Mouse (Mus musculus): ENCODE results near the gene Igfbpl1. TPM values are rescaled to one million over a fixed set of nuclear protein-coding genes. Genes with fewer than 3 reads are reported as not detected.

Gene Igfbpl1
- polyA plus RNA-seq, 1 experiment from 2014 or later = 16.8 TPM

GRCm38 (mm10) chr4:45824761-45825556 is 1.8 kb downstream of the Igfbpl1 start:
- H3K9ac ChIP-seq (ENCODE audit: low read depth, low read length) = no peak overlapping the region

GRCm38 (mm10) chr4:45824049-45824760 is 2.5 kb downstream of the Igfbpl1 start:
- peak overlapping the region; percentile 52 for H3K4me2 ChIP-seq

More at GRCm38 (mm10) chr4:45824761-45825556, 1.8 kb downstream of the Igfbpl1 start:
- H3K4me1 ChIP-seq (ENCODE audit: control insufficient read depth, insufficient read depth, low read length) = peaks cover 42% of the 10 kb centered on the region
- 26% methylated on average over 14 of the region's 14 CpGs for WGBS (ENCODE audit: insufficient replicate concordance)
- H3K27ac ChIP-seq (ENCODE audit: low read depth, low read length) = peak overlapping the region; percentile 43; the same call in 1 of the 2 replicates
- H3K36me3 ChIP-seq (ENCODE audit: control insufficient read depth, insufficient read depth, low read length) = no peaks in the 10 kb centered on the region
- no peaks in the 10 kb centered on the region for H3K9me3 ChIP-seq (replicated peaks; ENCODE audit: control insufficient read depth, low read length)
- peak overlapping the region; percentile 52 for H3K4me2 ChIP-seq
- H3K4me3 ChIP-seq (ENCODE audit: low read depth, low read length) = peak overlapping the region; percentile 17; the same call in 1 of the 2 replicates
- H3K27me3 ChIP-seq (ENCODE audit: control insufficient read depth, insufficient read depth, low read length) = peaks cover 56% of the 10 kb centered on the region
- no peak for ATAC-seq (replicated peaks; ENCODE audit: insufficient number of reproducible peaks, low FRiP score, low TSS enrichment)

GRCm38 (mm10) chr4:45822781-45823575 is 3.7 kb downstream of the Igfbpl1 start:
- Histone ChIP-seq H3K27ac (ENCODE audit: low read depth, low read length) (peak overlapping the region; percentile 22), H3K4me1 (ENCODE audit: control insufficient read depth, insufficient read depth, low read length) (peaks cover 49% of the 10 kb centered on the region), H3K4me2 (peak overlapping the region; percentile 14; the same call in 1 of the 2 replicates), H3K4me3 (ENCODE audit: low read depth, low read length) (no peak overlapping the region), H3K9ac (ENCODE audit: low read depth, low read length) (peak overlapping the region; percentile 39; the same call in 1 of the 2 replicates), H3K36me3 (ENCODE audit: control insufficient read depth, insufficient read depth, low read length) (no peaks in the 10 kb centered on the region), H3K27me3 (ENCODE audit: control insufficient read depth, insufficient read depth, low read length) (peaks cover 38% of the 10 kb centered on the region), H3K9me3 (replicated peaks; ENCODE audit: control insufficient read depth, low read length) (no peaks in the 10 kb centered on the region)
- no peak for ATAC-seq (replicated peaks; ENCODE audit: insufficient number of reproducible peaks, low FRiP score, low TSS enrichment)
- WGBS (ENCODE audit: insufficient replicate concordance) = 33% methylated on average over 11 of the region's 11 CpGs

More at GRCm38 (mm10) chr4:45824049-45824760, 2.5 kb downstream of the Igfbpl1 start:
- H3K9ac ChIP-seq (ENCODE audit: low read depth, low read length) = no peak overlapping the region
- no peaks in the 10 kb centered on the region for H3K9me3 ChIP-seq (replicated peaks; ENCODE audit: control insufficient read depth, low read length)
- H3K4me1 ChIP-seq (ENCODE audit: control insufficient read depth, insufficient read depth, low read length) = peaks cover 46% of the 10 kb centered on the region
- ATAC-seq (replicated peaks; ENCODE audit: insufficient number of reproducible peaks, low FRiP score, low TSS enrichment) = no peak
- no peak overlapping the region for H3K4me3 ChIP-seq (ENCODE audit: low read depth, low read length)
- no peaks in the 10 kb centered on the region for H3K36me3 ChIP-seq (ENCODE audit: control insufficient read depth, insufficient read depth, low read length)
- 8% methylated on average over 10 of the region's 10 CpGs for WGBS (ENCODE audit: insufficient replicate concordance)
- H3K27me3 ChIP-seq (ENCODE audit: control insufficient read depth, insufficient read depth, low read length) = peaks cover 49% of the 10 kb centered on the region
- peak overlapping the region; percentile 43; the same call in 1 of the 2 replicates for H3K27ac ChIP-seq (ENCODE audit: low read depth, low read length)

GRCm38 (mm10) chr4:45821995-45822394 is 4.7 kb downstream of the Igfbpl1 start:
- ATAC-seq (replicated peaks; ENCODE audit: insufficient number of reproducible peaks, low FRiP score, low TSS enrichment) = no peak
- no peak overlapping the region for H3K27ac ChIP-seq (ENCODE audit: low read depth, low read length)
- H3K36me3 ChIP-seq (ENCODE audit: control insufficient read depth, insufficient read depth, low read length) = no peaks in the 10 kb centered on the region
- H3K27me3 ChIP-seq (ENCODE audit: control insufficient read depth, insufficient read depth, low read length) = peaks cover 28% of the 10 kb centered on the region
- H3K4me2 ChIP-seq = no peak overlapping the region
- H3K9me3 ChIP-seq (replicated peaks; ENCODE audit: control insufficient read depth, low read length) = no peaks in the 10 kb centered on the region
- no peak overlapping the region for H3K4me3 ChIP-seq (ENCODE audit: low read depth, low read length)
- 23% methylated on average over 3 of the region's 3 CpGs for WGBS (ENCODE audit: insufficient replicate concordance)
- H3K4me1 ChIP-seq (ENCODE audit: control insufficient read depth, insufficient read depth, low read length) = peaks cover 49% of the 10 kb centered on the region
- no peak overlapping the region for H3K9ac ChIP-seq (ENCODE audit: low read depth, low read length)

- peak overlapping the region; percentile 68 for H3K4me2 ChIP-seq
- peaks cover 44% of the 10 kb centered on the region for H3K4me1 ChIP-seq (ENCODE audit: control insufficient read depth, insufficient read depth, low read length)
- no peak overlapping the region for H3K9ac ChIP-seq (ENCODE audit: low read depth, low read length)
- no peak for ATAC-seq (replicated peaks; ENCODE audit: insufficient number of reproducible peaks, low FRiP score, low TSS enrichment)
- whole genome bisulfite sequencing (ENCODE audit: insufficient replicate concordance) = 15% methylated on average over 8 of the region's 8 CpGs
- peak overlapping the region; percentile 94 for H3K27ac ChIP-seq (ENCODE audit: low read depth, low read length)
- H3K4me3 ChIP-seq (ENCODE audit: low read depth, low read length) = no peak overlapping the region; the same call in 1 of the 2 replicates
- no peaks in the 10 kb centered on the region for H3K36me3 ChIP-seq (ENCODE audit: control insufficient read depth, insufficient read depth, low read length)
- no peaks in the 10 kb centered on the region for H3K9me3 ChIP-seq (replicated peaks; ENCODE audit: control insufficient read depth, low read length)
- H3K27me3 ChIP-seq (ENCODE audit: control insufficient read depth, insufficient read depth, low read length) = peaks cover 13% of the 10 kb centered on the region
These were observed 6.5 kb downstream of the Igfbpl1 start for GRCm38 (mm10) chr4:45820074-45820830.

GRCm38 (mm10) chr4:45819208-45819931 is 7.4 kb downstream of the Igfbpl1 start:
- no peaks in the 10 kb centered on the region for H3K9me3 ChIP-seq (replicated peaks; ENCODE audit: control insufficient read depth, low read length)
- peaks cover 35% of the 10 kb centered on the region for H3K4me1 ChIP-seq (ENCODE audit: control insufficient read depth, insufficient read depth, low read length)
- H3K9ac ChIP-seq (ENCODE audit: low read depth, low read length) = 0 out of 2 replicates have a peak overlapping the region, but pooled peaks have one; percentile 43
- peak overlapping the region; percentile 68 for H3K4me2 ChIP-seq
- ATAC-seq (replicated peaks; ENCODE audit: insufficient number of reproducible peaks, low FRiP score, low TSS enrichment) = peak; percentile 86
- H3K27me3 ChIP-seq (ENCODE audit: control insufficient read depth, insufficient read depth, low read length) = peaks cover 7% of the 10 kb centered on the region
- peak overlapping the region; percentile 23 for H3K4me3 ChIP-seq (ENCODE audit: low read depth, low read length)
- H3K36me3 ChIP-seq (ENCODE audit: control insufficient read depth, insufficient read depth, low read length) = no peaks in the 10 kb centered on the region
- WGBS (ENCODE audit: insufficient replicate concordance) = 1% methylated on average over 17 of the region's 17 CpGs
- H3K27ac ChIP-seq (ENCODE audit: low read depth, low read length) = peak overlapping the region; percentile 94

GRCm38 (mm10) chr4:45818814-45819207 is 7.9 kb downstream of the Igfbpl1 start:
- Histone ChIP-seq H3K27me3 (ENCODE audit: control insufficient read depth, insufficient read depth, low read length) (peaks cover 7% of the 10 kb centered on the region), H3K9ac (ENCODE audit: low read depth, low read length) (peak overlapping the region; percentile 56), H3K36me3 (ENCODE audit: control insufficient read depth, insufficient read depth, low read length) (no peaks in the 10 kb centered on the region), H3K4me3 (ENCODE audit: low read depth, low read length) (peak overlapping the region; percentile 23; the same call in 1 of the 2 replicates), H3K27ac (ENCODE audit: low read depth, low read length) (peak overlapping the region; percentile 94), H3K4me2 (peak overlapping the region; percentile 68), H3K9me3 (replicated peaks; ENCODE audit: control insufficient read depth, low read length) (no peaks in the 10 kb centered on the region), H3K4me1 (ENCODE audit: control insufficient read depth, insufficient read depth, low read length) (peaks cover 32% of the 10 kb centered on the region)
- WGBS (ENCODE audit: insufficient replicate concordance) = 15% methylated on average over 4 of the region's 4 CpGs
- no peak for ATAC-seq (replicated peaks; ENCODE audit: insufficient number of reproducible peaks, low FRiP score, low TSS enrichment)

Measured in heart, embryonic 11.5 days (tissue).